Mouse (Mus musculus) spleen, postnatal 14 days (tissue): ENCODE measurements around the gene Ttll12.

Source experiments
- DNase-seq, 2 experiments: peaks; one replicate each; pipeline ENCODE4 v3.0.0; 2021 to 2022; ENCODE audit warnings: low spot score in 2 of 2

Gene Ttll12

GRCm38 (mm10) chr15:83593702-83594512 is 1.1 kb downstream of the Ttll12 start:
- peak in 1 of 2 experiments; percentile 29 for DNase-seq

DNA sequence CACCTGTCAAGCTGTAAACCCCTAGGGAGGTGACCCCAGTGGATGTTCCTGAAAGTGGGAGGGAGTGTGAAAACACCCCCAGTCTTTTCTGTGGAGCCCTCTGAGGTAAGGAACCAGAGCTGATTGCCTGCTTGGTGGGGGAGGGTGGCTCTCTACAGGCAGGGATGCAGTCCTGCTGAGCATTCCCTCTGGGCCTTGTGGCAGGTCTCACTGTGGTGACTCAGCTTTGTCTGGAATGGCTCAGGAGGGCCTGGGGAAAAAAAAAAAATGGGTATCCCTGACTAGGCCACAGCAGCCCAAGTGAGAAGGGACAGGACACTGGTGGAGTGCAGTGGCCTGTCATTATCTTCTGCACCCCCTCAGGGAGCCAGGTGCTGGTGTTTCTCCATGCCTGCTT is 1.8 kb downstream of the Ttll12 start:
- no peak for DNase-seq

DNA sequence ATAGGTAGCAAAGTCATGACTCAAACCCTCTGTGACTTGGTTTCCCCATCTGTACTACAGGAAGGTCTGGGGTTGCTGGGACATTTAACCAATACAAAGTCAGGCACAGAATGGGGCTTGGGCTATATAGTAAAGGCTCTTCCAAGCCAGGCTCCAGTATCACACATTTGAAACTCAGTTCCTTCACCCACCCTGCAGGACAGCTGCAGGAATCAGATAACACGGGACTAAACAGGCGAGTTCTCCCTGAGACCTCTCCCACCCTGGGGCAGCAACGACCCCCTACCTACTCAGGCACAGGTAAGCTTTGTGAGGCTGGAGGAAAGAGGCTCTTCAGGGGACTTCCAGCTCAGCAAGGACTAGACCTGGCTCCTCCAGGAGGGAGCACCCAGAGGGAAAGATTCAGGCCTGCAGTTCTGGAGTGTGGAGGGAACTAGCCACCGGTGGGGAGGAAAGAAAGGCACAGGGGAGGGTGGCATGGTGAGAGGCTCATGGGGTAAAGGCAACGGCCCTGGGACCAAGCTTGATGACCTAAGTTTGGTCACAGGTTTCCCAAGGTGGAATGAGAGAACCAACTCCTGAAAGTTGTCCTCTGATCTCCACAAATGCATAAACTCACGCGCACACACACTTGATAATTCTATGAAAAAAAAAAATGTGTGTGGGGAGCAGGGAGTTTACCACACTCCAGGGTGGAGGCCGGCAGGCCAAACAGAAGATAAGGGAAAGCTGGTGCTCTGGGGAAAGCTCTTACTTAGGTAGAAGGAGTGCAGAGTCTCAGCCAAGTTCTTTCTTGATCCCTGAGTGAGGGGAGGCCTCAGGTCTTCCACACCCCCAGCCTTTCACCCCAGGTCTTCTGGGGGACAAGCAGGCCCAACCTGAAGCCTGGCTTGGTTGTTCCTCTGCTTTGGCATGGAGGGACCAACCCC is 2.4 kb downstream of the Ttll12 start:
- DNase-seq: peak in 1 of 2 experiments; percentile 21

- DNase-seq: no peak
These were observed 3.2 kb downstream of the Ttll12 start for GRCm38 (mm10) chr15:83591758-83592157.

GRCm38 (mm10) chr15:83590841-83591240 is 4.1 kb downstream of the Ttll12 start:
- no peak for DNase-seq

DNA sequence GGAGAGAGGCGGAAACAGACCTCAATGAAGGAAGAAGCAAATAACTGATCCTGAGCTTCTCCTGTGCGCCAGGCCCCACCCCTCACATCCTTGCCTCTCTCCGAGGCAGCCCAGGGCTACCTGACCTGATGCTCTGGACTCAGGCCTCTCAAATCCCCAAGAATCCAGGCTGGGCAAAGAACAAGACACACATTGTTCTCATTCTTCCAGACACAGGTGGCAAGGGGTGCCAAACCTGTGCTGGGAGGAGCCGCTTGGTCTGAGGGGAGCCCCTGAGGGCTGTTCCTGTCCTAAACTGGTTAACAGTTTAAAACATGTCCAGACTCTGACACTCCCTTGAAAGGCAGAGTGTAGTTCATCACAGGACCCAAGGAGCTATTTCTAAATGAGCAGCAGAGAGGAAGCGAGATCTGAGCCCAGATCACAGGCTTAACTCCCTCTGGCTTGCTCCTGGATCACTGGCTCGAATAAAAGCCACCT is 10.2 kb downstream of the Ttll12 start:
- DNase-seq: no peak

DNA sequence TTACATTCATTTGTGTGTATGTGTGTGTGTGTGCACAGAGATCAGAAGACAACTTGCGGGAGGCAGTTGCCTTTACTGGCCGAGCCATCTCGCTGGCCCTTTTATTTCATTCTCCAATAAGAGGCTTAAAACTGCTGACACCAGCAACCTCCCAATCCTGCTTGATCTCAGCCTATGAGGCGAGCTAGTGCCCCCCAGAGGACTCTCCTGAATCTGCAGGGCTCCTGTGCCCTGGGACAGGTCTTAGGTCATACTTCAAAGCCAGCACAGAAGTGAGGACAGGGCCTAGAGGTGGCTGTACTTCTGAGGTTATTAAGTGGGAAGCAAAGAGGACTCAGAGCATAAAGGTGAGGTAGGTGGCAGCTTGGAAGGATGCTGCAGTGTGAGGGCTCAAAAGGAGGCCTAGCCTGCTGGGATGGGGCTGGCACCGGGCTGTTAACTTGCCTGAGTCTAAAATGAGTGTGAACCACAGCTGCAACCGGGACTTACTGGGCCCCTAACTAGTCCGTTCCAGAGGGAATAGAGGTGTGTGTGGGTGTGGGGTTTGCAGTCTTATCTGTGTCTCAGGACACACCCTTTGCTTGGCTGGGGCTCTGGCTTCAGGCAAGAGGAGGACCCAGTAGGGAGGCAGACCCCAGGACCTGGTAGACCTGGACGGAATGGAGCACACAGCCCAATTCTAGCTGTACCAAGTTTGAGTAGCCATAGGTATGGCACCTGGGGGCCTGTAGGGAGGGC is 11.4 kb downstream of the Ttll12 start:
- peak in 1 of 2 experiments; percentile 56 for DNase-seq

GRCm38 (mm10) chr15:83582931-83583330 is 12.0 kb downstream of the Ttll12 start:
- no peak for DNase-seq

DNA sequence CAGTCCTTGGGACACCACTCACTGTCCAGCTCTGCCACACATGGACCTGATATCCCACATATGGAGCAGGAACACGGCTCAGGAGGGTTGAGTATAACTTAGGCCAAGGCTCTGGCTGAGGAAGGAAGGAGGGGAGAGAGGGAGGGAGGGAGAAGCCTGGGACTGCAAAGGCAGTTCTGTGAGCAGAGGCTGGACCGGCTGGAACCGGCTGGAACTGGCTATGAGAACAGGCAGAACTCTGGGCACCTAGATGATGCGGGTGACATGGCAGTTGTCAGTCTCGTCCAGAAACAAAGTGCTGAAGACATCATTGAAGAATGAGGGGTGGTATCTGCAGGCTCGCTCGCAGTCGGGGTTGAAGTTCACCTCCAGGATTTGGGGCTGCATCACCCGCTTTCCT is 18.3 kb downstream of the Ttll12 start:
- DNase-seq: no peak

GRCm38 (mm10) chr15:83575543-83575942 is 19.4 kb downstream of the Ttll12 start:
- DNase-seq: no peak

DNA sequence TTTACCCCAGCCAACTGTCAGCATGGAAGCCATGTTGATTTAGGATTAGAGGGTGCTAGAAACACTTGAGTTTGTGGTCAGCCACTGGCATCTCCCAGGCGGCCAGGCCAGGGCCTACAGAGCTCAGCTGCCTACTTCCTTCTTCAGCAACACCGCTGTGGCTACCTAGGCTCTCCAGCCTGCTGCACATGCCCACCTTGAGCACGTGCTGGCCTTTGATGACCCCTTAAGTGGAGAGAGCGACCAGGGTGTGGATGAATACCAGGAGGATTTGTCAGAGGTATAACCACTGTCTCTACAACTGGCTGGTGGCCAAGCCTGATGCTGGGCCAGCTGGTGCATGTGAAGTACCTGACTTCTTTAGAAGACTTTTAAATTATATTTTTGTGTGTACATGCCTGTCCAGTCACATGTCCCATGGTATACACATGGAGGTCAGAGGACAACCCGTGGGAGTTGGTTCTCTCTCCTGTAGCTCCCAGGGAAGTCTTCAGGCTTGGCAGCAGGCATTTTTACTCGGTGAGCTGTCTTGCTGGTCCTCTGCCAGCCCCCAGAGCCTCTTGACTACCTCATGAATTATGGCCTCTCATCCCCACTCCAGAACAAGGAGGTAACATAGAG is 20.1 kb downstream of the Ttll12 start:
- no peak for DNase-seq

- no peak for DNase-seq
These were observed 21.4 kb downstream of the Ttll12 start for GRCm38 (mm10) chr15:83573606-83574005.

- DNase-seq: no peak
These were observed 22.8 kb downstream of the Ttll12 start for GRCm38 (mm10) chr15:83572132-83572531.

- DNase-seq: no peak
These were observed 23.3 kb downstream of the Ttll12 start for GRCm38 (mm10) chr15:83571636-83572035.

DNA sequence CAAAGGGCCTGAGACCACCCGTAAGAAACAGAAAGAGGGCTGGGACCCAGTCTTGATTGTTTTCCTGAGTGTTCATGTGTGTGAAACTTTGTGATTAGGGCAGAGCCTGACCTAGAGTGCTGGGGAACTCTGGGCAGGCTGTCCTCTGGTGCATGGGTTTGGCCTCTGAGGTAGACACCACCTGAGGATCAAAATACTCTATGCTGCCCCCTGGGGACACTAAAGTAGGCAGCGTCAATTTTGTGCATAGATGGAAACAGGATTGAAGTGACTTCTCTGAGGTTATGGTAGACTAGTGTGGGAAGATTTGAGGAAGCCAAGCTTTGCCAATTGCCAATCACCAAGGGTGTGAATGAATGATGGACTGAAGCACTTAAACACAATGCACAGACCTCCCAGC is 24.3 kb downstream of the Ttll12 start:
- DNase-seq: no peak

GRCm38 (mm10) chr15:83569682-83570081 is 25.3 kb downstream of the Ttll12 start:
- no peak for DNase-seq

DNA sequence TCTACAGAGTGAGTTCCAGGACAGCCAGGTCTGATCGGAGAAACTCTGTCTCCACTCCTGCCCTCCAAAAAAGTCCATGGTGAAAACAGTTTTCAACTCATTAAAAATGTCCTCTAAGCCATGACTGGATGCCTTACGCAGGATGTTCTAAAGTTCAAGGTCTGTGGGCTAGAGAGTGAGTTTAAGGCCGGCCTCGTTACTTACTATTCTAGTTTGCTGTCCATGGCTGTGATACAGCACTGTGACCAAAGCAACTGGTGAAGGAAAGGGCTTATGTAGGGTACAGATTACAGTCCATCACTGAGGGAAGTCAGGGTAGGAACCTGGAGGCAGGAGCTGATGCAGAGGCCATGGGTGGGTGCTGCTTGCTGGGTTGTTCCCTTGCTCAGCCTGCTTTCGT is 26.4 kb downstream of the Ttll12 start:
- no peak for DNase-seq

- DNase-seq: no peak
These were observed 27.2 kb downstream of the Ttll12 start for GRCm38 (mm10) chr15:83567728-83568127.

DNA sequence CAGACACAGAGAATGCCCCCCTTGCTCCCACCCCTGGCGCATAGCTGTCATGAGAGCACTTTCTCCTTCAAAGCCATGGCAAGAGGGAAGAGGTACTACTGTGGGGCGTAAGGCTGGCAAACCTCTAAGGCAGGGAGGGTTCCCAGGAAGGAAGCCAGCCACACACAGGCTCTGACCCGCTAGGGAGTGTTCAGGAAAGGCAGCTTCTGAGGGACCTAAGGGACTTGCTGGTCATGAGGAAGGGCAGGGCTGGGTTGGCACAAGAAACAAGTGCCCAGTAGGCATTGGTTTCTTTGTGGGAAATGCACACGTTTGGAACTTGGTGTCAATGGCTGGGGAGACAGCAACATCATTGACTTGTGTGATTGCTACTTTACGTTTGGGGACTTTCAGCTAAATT is 29.0 kb downstream of the Ttll12 start:
- DNase-seq: no peak

DNA sequence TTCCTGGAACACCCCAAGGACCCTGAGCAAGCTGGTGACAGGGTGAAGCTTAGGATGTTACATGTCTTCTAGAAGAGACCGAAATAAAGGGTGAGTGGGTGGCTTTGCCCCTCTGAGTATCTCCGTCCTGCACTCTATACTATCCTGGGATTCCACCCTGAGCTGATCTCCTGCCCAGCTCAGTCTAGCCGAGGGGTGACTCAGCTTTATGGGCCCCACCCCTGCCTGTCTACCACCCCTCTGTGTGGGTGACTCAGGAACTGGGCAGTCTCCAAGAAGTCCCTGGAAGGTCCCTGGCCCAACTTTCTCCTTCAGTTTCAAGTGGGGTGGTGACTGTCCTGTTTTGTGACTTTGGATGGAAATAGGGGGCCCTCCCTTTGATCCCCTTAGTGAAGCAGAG is 29.5 kb downstream of the Ttll12 start:
- peak; percentile 29 to 47 for DNase-seq

DNA sequence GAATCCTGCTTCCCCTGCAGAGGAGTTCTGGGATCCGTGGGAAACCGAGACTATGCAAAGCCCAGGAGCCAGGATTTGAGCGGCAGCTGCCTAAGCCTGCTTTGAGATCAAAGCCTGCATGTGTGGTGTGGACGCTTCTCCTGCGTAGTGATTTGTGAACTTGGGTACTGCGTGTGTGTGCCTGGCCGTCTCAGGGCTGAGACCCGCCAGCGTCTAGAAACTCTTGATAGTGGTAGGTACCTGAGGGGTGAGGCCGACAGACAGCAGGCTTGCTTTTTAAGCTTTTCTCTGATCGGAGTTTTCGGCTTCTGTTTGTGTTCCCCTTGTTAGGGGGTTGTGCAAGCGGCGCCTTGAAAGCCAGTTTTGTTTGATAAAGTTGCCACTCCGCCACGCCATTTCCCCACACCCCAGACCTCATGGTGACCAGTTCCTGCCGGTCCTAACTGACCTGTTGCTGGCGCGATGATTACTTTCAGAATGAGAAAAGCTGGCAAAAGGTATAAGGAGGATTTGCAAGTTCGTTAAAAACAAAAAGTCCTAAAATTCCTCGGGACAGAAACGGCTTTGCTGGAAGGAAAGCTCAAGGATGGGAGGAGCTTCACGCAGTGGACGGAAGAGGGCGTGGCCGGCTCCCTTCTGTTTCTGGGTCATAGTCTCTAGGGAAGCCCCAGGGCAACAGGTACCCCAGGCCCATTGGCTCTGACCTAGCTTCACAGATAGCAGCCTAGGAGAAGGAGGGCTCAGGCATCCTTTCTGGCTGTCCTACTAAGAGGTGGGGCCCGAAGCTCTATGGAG is 30.9 kb downstream of the Ttll12 start:
- peak; percentile 39 to 47 for DNase-seq
